Mouse (Mus musculus) midbrain, embryonic 12.5 days (tissue): Measurements from ENCODE around the gene Il16. TPM values are rescaled to one million over a fixed set of nuclear protein-coding genes. Genes with fewer than 3 reads are reported as not detected.

Experiments
- ATAC-seq: fragments of 200-750 bp; cut with Nextera tagmentation; 2 replicates; pipeline ENCODE4 v1.8.0; 2017; ENCODE audit warnings: low read depth, moderate TSS enrichment, moderate library complexity; ENCODE audit not compliant: low FRiP score
- H3K27ac ChIP-seq: fragments of 300-500 bp; sonication (generic); replicated peaks from 2 replicates; pipeline ENCODE4 v1.5.1; 2016; ENCODE audit warnings: mild to moderate bottlenecking
- H3K27me3 ChIP-seq: fragments of 300-500 bp; sonication (generic); 2 replicates; pipeline ENCODE4 v1.6.1; 2016; ENCODE audit warnings: mild to moderate bottlenecking
- H3K36me3 ChIP-seq: fragments of 300-500 bp; sonication (generic); 2 replicates; pipeline ENCODE4 v1.6.1; 2016
- H3K4me1 ChIP-seq: fragments of 300-500 bp; sonication (generic); 2 replicates; pipeline ENCODE4 v1.6.1; 2016
- H3K4me2 ChIP-seq: fragments of 300-500 bp; sonication (generic); replicated peaks from 2 replicates; pipeline ENCODE4 v1.6.1; 2016; ENCODE audit warnings: mild to moderate bottlenecking, moderate library complexity
- H3K4me3 ChIP-seq: fragments of 300-500 bp; sonication (generic); 2 replicates; pipeline ENCODE4 v1.5.1; 2016; ENCODE audit warnings: mild to moderate bottlenecking
- H3K9ac ChIP-seq: fragments of 300-500 bp; sonication (generic); replicated peaks from 2 replicates; pipeline ENCODE4 v1.6.1; 2016; ENCODE audit warnings: mild to moderate bottlenecking, moderate library complexity
- H3K9me3 ChIP-seq: fragments of 300-500 bp; sonication (generic); 2 replicates; pipeline ENCODE4 v1.6.1; 2016; ENCODE audit warnings: mild to moderate bottlenecking
- WGBS: fragments of 180-500 bp; shearing (Covaris S2); methylation state at CpG from one replicate; pipeline ENCODE4 v1.1.7; 2016; 5-methylcytosine and 5-hydroxymethylcytosine counted together
- polyA plus RNA-seq: library from polyadenylated mRNA; unstranded; fragments of >200 nt; fragmentation: Nextera tagmentation; extraction: Ambion mirVana; gene quantifications from 2 replicates; pipeline ENCODE4 v1.2.1, GENCODE M21; 2016

Il16 gene
- polyA plus RNA-seq, 1 experiment from 2014 or later = 1.4 TPM

- Histone ChIP-seq H3K4me1 (no peaks in the 10 kb centered on the region), H3K4me2 (no peak overlapping the region), H3K4me3 (no peak overlapping the region), H3K36me3 (no peaks in the 10 kb centered on the region), H3K9me3 (no peaks in the 10 kb centered on the region), H3K27ac (no peak overlapping the region), H3K27me3 (0 out of 2 replicates have a peak, but pooled peaks cover 4% of the 10 kb centered on the region), H3K9ac (no peak overlapping the region)
- no peak for ATAC-seq
- 80% methylated on average over 5 of the region's 5 CpGs for WGBS
Measured at GRCm38 (mm10) chr7:83652498-83652897, 93.0 kb downstream of the Il16 start.

GRCm38 (mm10) chr7:83650638-83651037, 94.9 kb downstream of the Il16 start:
- H3K4me3 ChIP-seq = no peak overlapping the region
- no peak overlapping the region for H3K9ac ChIP-seq
- H3K27me3 ChIP-seq = peaks cover 4% of the 10 kb centered on the region; the same call in 1 of the 2 replicates
- WGBS = 91% methylated on average over 5 of the region's 5 CpGs
- H3K9me3 ChIP-seq = no peaks in the 10 kb centered on the region
- no peak overlapping the region for H3K27ac ChIP-seq
- H3K36me3 ChIP-seq = no peaks in the 10 kb centered on the region
- H3K4me2 ChIP-seq = no peak overlapping the region
- no peak for ATAC-seq
- H3K4me1 ChIP-seq = no peaks in the 10 kb centered on the region

GRCm38 (mm10) chr7:83648807-83649206, 96.7 kb downstream of the Il16 start:
- Histone ChIP-seq H3K4me2 (no peak overlapping the region), H3K36me3 (no peaks in the 10 kb centered on the region), H3K9ac (no peak overlapping the region), H3K27ac (no peak overlapping the region), H3K27me3 (peaks cover 4% of the 10 kb centered on the region; the same call in 1 of the 2 replicates), H3K4me3 (no peak overlapping the region), H3K4me1 (no peaks in the 10 kb centered on the region), H3K9me3 (no peaks in the 10 kb centered on the region)
- ATAC-seq = no peak
- 79% methylated on average over 7 of the region's 7 CpGs for WGBS

- ATAC-seq = no peak
- no peaks in the 10 kb centered on the region for H3K9me3 ChIP-seq
- H3K36me3 ChIP-seq = no peaks in the 10 kb centered on the region
- H3K4me3 ChIP-seq = no peak overlapping the region
- no peak overlapping the region for H3K27ac ChIP-seq
- H3K27me3 ChIP-seq = peaks cover 4% of the 10 kb centered on the region; the same call in 1 of the 2 replicates
- H3K4me2 ChIP-seq = no peak overlapping the region
- H3K9ac ChIP-seq = no peak overlapping the region
- WGBS = 84% methylated on average over 5 of the region's 5 CpGs
- H3K4me1 ChIP-seq = no peaks in the 10 kb centered on the region
Measured at GRCm38 (mm10) chr7:83645476-83645875, 100.0 kb downstream of the Il16 start.

GRCm38 (mm10) chr7:83644761-83645160, 100.8 kb downstream of the Il16 start:
- Histone ChIP-seq H3K4me2 (no peak overlapping the region), H3K27me3 (peaks cover 4% of the 10 kb centered on the region; the same call in 1 of the 2 replicates), H3K4me1 (no peaks in the 10 kb centered on the region), H3K9ac (no peak overlapping the region), H3K27ac (no peak overlapping the region), H3K4me3 (no peak overlapping the region), H3K36me3 (no peaks in the 10 kb centered on the region), H3K9me3 (no peaks in the 10 kb centered on the region)
- 87% methylated on average over 2 of the region's 2 CpGs for WGBS
- ATAC-seq = no peak

GRCm38 (mm10) chr7:83643581-83643980, 101.9 kb downstream of the Il16 start:
- no peak for ATAC-seq
- H3K36me3 ChIP-seq = no peaks in the 10 kb centered on the region
- H3K4me1 ChIP-seq = no peaks in the 10 kb centered on the region
- no peaks in the 10 kb centered on the region for H3K9me3 ChIP-seq
- WGBS = 90% methylated on average over 6 of the region's 6 CpGs
- no peak overlapping the region for H3K27ac ChIP-seq
- no peak overlapping the region for H3K4me2 ChIP-seq
- H3K4me3 ChIP-seq = no peak overlapping the region
- H3K27me3 ChIP-seq = no peaks in the 10 kb centered on the region; the same call in 1 of the 2 replicates
- no peak overlapping the region for H3K9ac ChIP-seq

GRCm38 (mm10) chr7:83641163-83641562, 104.4 kb downstream of the Il16 start:
- no peak overlapping the region for H3K4me2 ChIP-seq
- no peak for ATAC-seq
- H3K27me3 ChIP-seq = no peaks in the 10 kb centered on the region
- no peaks in the 10 kb centered on the region for H3K4me1 ChIP-seq
- no peak overlapping the region for H3K4me3 ChIP-seq
- peaks cover 9% of the 10 kb centered on the region; the same call in 1 of the 2 replicates for H3K36me3 ChIP-seq
- no peak overlapping the region for H3K27ac ChIP-seq
- WGBS = 63% methylated on average over 2 of the region's 2 CpGs
- H3K9ac ChIP-seq = no peak overlapping the region
- no peaks in the 10 kb centered on the region for H3K9me3 ChIP-seq

GRCm38 (mm10) chr7:83640581-83640980, 104.9 kb downstream of the Il16 start:
- WGBS = 99% methylated on average over 5 of the region's 5 CpGs
- no peak overlapping the region for H3K4me3 ChIP-seq
- H3K4me2 ChIP-seq = no peak overlapping the region
- no peak overlapping the region for H3K27ac ChIP-seq
- H3K9me3 ChIP-seq = no peaks in the 10 kb centered on the region
- 0 out of 2 replicates have a peak, but pooled peaks cover 3% of the 10 kb centered on the region for H3K4me1 ChIP-seq
- no peak for ATAC-seq
- peaks cover 9% of the 10 kb centered on the region; the same call in 1 of the 2 replicates for H3K36me3 ChIP-seq
- H3K9ac ChIP-seq = no peak overlapping the region
- no peaks in the 10 kb centered on the region for H3K27me3 ChIP-seq

- no peak for ATAC-seq
- no peaks in the 10 kb centered on the region for H3K9me3 ChIP-seq
- H3K9ac ChIP-seq = no peak overlapping the region
- 85% methylated on average over 3 of the region's 3 CpGs for WGBS
- no peak overlapping the region for H3K27ac ChIP-seq
- H3K4me1 ChIP-seq = 0 out of 2 replicates have a peak, but pooled peaks cover 3% of the 10 kb centered on the region
- peaks cover 9% of the 10 kb centered on the region; the same call in 1 of the 2 replicates for H3K36me3 ChIP-seq
- no peak overlapping the region for H3K4me3 ChIP-seq
- H3K4me2 ChIP-seq = no peak overlapping the region
- H3K27me3 ChIP-seq = no peaks in the 10 kb centered on the region
Measured at GRCm38 (mm10) chr7:83639084-83639483, 106.4 kb downstream of the Il16 start.

GRCm38 (mm10) chr7:83637781-83638583, 107.5 kb downstream of the Il16 start:
- H3K9ac ChIP-seq = no peak overlapping the region
- H3K36me3 ChIP-seq = peaks cover 9% of the 10 kb centered on the region; the same call in 1 of the 2 replicates
- H3K4me3 ChIP-seq = no peak overlapping the region
- H3K9me3 ChIP-seq = no peaks in the 10 kb centered on the region
- H3K27ac ChIP-seq = no peak overlapping the region
- WGBS = 94% methylated on average over 8 of the region's 8 CpGs
- no peak for ATAC-seq
- H3K4me1 ChIP-seq = peaks cover 9% of the 10 kb centered on the region
- 0 out of 2 replicates have a peak, but pooled peaks cover 3% of the 10 kb centered on the region for H3K27me3 ChIP-seq
- H3K4me2 ChIP-seq = no peak overlapping the region

- ATAC-seq = no peak
- Histone ChIP-seq H3K4me1 (peaks cover 14% of the 10 kb centered on the region), H3K9ac (no peak overlapping the region), H3K27ac (no peak overlapping the region), H3K36me3 (peaks cover 9% of the 10 kb centered on the region; the same call in 1 of the 2 replicates), H3K4me2 (no peak overlapping the region), H3K27me3 (0 out of 2 replicates have a peak, but pooled peaks cover 4% of the 10 kb centered on the region), H3K9me3 (no peaks in the 10 kb centered on the region), H3K4me3 (no peak overlapping the region)
- WGBS = 89% methylated on average over 8 of the region's 8 CpGs
Measured at GRCm38 (mm10) chr7:83636425-83636824, 109.1 kb downstream of the Il16 start.

GRCm38 (mm10) chr7:83635726-83636125, 109.8 kb downstream of the Il16 start:
- no peak overlapping the region for H3K4me2 ChIP-seq
- no peak overlapping the region for H3K9ac ChIP-seq
- no peak overlapping the region for H3K4me3 ChIP-seq
- no peak overlapping the region for H3K27ac ChIP-seq
- WGBS = 96% methylated on average over 2 of the region's 2 CpGs
- ATAC-seq = no peak
- peaks cover 9% of the 10 kb centered on the region; the same call in 1 of the 2 replicates for H3K36me3 ChIP-seq
- H3K4me1 ChIP-seq = peaks cover 21% of the 10 kb centered on the region
- no peaks in the 10 kb centered on the region for H3K9me3 ChIP-seq
- 0 out of 2 replicates have a peak, but pooled peaks cover 4% of the 10 kb centered on the region for H3K27me3 ChIP-seq
